Mouse (Mus musculus) lung, embryonic 14.5 days (tissue): ENCODE results near the gene Isca2. TPM values are rescaled to one million over a fixed set of nuclear protein-coding genes. Genes with fewer than 3 reads are reported as not detected.
A peak's percentile ranks its signal among the peaks of the same experiment; 100 is the strongest.

Experiments used
- ATAC-seq: fragments of 200-750 bp; cut with Nextera tagmentation; 2 replicates; pipeline ENCODE4 v1.8.0; 2017; ENCODE audit warnings: mild to moderate bottlenecking, moderate TSS enrichment, moderate library complexity; ENCODE audit not compliant: insufficient read depth
- DNase-seq: peaks from one replicate; pipeline ENCODE4 v3.0.0-alpha.2; 2015
- H3K27ac ChIP-seq: fragments of 300-500 bp; sonication (generic); 2 replicates; pipeline ENCODE4 v1.5.1; 2014; ENCODE audit warnings: low read depth, mild to moderate bottlenecking, moderate library complexity
- H3K27me3 ChIP-seq: fragments of 300-500 bp; sonication (generic); 2 replicates; pipeline ENCODE4 v1.6.1; 2014; ENCODE audit warnings: low read length, control low read depth; ENCODE audit not compliant: insufficient read depth
- H3K36me3 ChIP-seq: fragments of 300-500 bp; sonication (generic); 2 replicates; pipeline ENCODE4 v1.6.1; 2014; ENCODE audit warnings: control low read depth; ENCODE audit not compliant: insufficient read depth
- H3K4me1 ChIP-seq: fragments of 300-500 bp; sonication (generic); 2 replicates; pipeline ENCODE4 v1.6.1; 2014; ENCODE audit warnings: antibody characterized with exemption, control low read depth; ENCODE audit not compliant: insufficient read depth
- H3K4me2 ChIP-seq: fragments of 300-500 bp; sonication (generic); 2 replicates; pipeline ENCODE4 v1.6.1; 2014; ENCODE audit warnings: mild to moderate bottlenecking
- H3K4me3 ChIP-seq: fragments of 300-500 bp; sonication (generic); 2 replicates; pipeline ENCODE4 v1.5.1; 2014; ENCODE audit warnings: low read depth, low read length
- H3K9ac ChIP-seq: fragments of 300-500 bp; sonication (generic); 2 replicates; pipeline ENCODE4 v1.6.1; 2014
- H3K9me3 ChIP-seq: fragments of 300-500 bp; sonication (generic); 2 replicates; pipeline ENCODE4 v1.6.1; 2016; ENCODE audit warnings: low read depth, low read length, control low read depth
- CTCF ChIP-seq: IDR thresholded peaks from 2 replicates; pipeline ENCODE4 v1.5.1; 2016; ENCODE audit warnings: antibody characterized with exemption, low read depth
- whole genome bisulfite sequencing: fragments of 180-500 bp; shearing (Covaris S2); extraction: QIAGEN DNeasy Blood & Tissue Kit; methylation state at CpG from one replicate; pipeline ENCODE4 v1.1.7; 2014; 5-methylcytosine and 5-hydroxymethylcytosine counted together
- polyA plus RNA-seq: library from polyadenylated mRNA; unstranded; fragments of >200 nt; fragmentation: Nextera tagmentation; extraction: Ambion mirVana; gene quantifications from 2 replicates; pipeline ENCODE4 v1.2.1, GENCODE M21; 2014

Gene Isca2
- polyA plus RNA-seq, 1 experiment from 2014 or later, result 131 TPM

DNA sequence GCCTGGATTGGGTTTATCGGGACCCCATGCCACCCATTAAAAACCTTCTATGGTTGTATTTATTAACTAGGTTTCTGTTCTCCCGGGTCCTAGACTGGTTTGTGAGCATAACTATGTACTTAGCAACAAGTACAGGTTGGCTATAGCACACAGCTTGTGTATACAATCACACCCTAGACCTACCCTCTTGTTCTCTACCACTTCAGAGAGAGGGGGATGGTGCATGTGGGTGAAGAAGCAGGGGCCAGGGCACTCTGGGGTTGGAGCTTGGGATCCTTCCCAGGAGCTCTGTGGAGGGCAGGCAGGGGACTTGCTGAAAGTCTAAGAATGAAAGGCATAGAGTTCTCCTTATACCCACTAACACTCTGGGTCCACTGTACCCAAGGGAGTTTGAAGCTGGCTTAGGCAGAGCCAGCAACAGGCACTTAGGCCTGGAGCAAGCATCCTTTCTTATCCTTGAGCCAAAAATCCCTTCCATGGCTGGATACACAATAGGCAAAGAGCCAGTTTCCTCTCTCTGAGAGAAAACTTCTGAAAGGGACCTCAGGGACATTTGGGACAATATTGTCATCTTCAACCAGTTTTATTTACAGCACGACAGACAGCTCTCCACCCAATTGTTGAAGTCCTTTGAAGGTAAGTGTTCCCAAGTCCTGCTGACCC, 41.7 kb downstream of the Isca2 start:
- no peak for TF ChIP-seq CTCF
- H3K27me3 ChIP-seq, result no peaks in the 10 kb centered on the region
- H3K4me2 ChIP-seq, result no peak overlapping the region
- no peaks in the 10 kb centered on the region for H3K9me3 ChIP-seq
- peaks cover 7% of the 10 kb centered on the region; the same call in 1 of the 2 replicates for H3K4me1 ChIP-seq
- DNase-seq, result peak; percentile 34
- ATAC-seq, result peak; percentile 62; the same call in 1 of the 2 replicates
- no peaks in the 10 kb centered on the region for H3K36me3 ChIP-seq
- 57% methylated on average over 3 of the region's 3 CpGs for WGBS
- H3K4me3 ChIP-seq, result no peak overlapping the region
- no peak overlapping the region for H3K9ac ChIP-seq
- H3K27ac ChIP-seq, result peak overlapping the region; percentile 55

DNA sequence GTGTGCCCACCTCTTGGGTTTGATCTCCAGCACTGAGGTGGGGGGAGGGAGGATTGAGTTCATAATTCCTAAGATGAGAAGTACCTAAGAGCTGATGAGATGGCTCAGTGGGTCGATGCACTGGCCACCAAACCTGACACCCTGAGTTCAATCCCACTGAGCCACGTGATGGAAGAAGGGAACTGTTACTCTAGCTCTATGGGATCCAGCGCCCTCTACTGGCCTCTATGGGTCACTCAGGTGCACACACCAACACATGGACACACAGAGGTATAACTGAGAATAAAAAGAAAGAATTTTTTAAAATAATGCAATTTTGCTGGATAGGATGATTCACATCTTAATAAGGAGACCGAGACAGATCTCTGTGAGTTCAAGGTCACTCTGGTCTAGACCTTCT, 45.4 kb downstream of the Isca2 start:
- H3K27me3 ChIP-seq, result no peaks in the 10 kb centered on the region
- 59% methylated on average over 4 of the region's 4 CpGs for WGBS

DNA sequence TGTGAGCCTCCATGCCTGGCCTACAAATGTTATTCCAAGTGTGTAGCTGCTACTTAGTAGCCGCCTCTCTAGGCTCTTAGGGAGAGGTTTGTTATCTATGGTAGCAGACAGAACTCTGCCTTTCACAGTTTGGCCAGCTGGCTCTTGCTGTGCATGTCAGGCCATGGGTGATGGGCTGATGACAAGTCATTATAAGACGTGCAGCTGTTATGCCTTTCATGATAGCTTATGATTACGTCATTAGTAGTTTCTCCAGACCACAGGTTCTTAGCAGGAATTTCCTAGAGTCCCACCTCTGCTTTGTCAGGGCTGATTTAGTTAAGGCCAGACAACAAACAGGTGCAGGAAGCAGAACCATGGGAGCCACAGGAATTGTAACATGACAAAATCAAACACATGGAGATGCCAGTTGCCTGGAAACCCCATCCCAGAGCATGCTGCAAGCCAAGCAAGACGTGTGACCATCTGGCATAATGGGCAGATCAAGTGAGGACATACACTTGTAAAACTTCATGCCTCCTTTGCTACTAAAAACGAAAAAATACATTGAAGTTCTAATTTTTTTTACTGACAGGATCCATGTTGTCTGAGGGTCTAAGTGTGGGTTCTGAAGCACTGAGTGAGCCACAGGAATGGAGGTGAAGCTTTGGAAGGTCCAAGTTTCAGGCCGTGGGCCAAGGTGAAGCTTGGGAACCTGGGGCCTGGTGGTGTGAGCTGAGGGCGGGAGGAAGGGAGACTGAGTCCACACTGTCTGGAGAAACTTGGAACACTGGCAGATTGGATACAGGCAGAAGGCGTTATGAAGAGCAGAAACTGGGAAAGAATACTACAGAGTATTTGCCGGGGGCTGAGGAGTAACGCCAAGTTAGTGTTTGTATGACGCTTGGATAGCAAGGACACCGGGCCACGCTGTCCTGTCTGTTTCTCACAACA, 46.5 kb downstream of the Isca2 start:
- ATAC-seq (no peak), DNase-seq (peak; percentile 40)
- H3K36me3 ChIP-seq, result no peaks in the 10 kb centered on the region
- H3K4me1 ChIP-seq, result peaks cover 9% of the 10 kb centered on the region; the same call in 1 of the 2 replicates
- H3K9me3 ChIP-seq, result no peaks in the 10 kb centered on the region
- WGBS, result 72% methylated on average over 13 of the region's 13 CpGs
- no peaks in the 10 kb centered on the region for H3K27me3 ChIP-seq
- 0 out of 2 replicates have a peak overlapping the region, but pooled peaks have one; percentile 36 for H3K27ac ChIP-seq
- TF ChIP-seq CTCF, result no peak
- H3K9ac ChIP-seq, result no peak overlapping the region
- no peak overlapping the region for H3K4me3 ChIP-seq
- H3K4me2 ChIP-seq, result no peak overlapping the region

More for the DNA sequence above, 45.4 kb downstream of the Isca2 start:
- no peaks in the 10 kb centered on the region for H3K36me3 ChIP-seq
- H3K9me3 ChIP-seq, result no peaks in the 10 kb centered on the region
- 0 out of 2 replicates have a peak overlapping the region, but pooled peaks have one; percentile 36 for H3K27ac ChIP-seq
- DNase-seq, result no peak
- H3K4me1 ChIP-seq, result peaks cover 7% of the 10 kb centered on the region; the same call in 1 of the 2 replicates
- no peak overlapping the region for H3K4me2 ChIP-seq
- peak; percentile 37 for TF ChIP-seq CTCF
- no peak overlapping the region for H3K4me3 ChIP-seq
- H3K9ac ChIP-seq, result no peak overlapping the region
- no peak for ATAC-seq

DNA sequence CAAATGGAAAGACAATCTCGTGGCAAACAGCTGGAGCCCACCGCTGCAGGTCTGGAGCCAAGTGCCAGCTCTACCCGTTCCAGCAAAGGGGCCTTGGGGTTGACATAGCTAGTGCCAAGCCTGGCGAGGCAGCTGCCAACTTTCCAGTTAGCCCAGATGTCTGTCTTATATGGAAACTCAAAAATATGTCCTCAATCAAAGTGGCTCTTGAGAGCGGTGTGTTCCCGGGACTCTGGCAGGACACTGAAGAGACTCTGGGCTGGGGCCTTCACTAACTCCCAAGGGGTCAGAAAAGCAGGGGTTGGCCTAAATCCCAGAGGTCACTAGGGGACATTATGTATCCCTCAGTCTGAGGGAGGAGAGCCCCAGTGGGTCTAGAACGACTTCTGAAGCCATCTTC, 50.5 kb downstream of the Isca2 start:
- Histone ChIP-seq H3K4me3 (no peak overlapping the region), H3K4me2 (no peak overlapping the region), H3K4me1 (0 out of 2 replicates have a peak, but pooled peaks cover 3% of the 10 kb centered on the region), H3K27me3 (no peaks in the 10 kb centered on the region), H3K9ac (no peak overlapping the region), H3K27ac (no peak overlapping the region), H3K36me3 (no peaks in the 10 kb centered on the region), H3K9me3 (no peaks in the 10 kb centered on the region)
- WGBS, result 69% methylated on average over 7 of the region's 7 CpGs
- DNase-seq (no peak), ATAC-seq (no peak)
- TF ChIP-seq CTCF, result no peak

DNA sequence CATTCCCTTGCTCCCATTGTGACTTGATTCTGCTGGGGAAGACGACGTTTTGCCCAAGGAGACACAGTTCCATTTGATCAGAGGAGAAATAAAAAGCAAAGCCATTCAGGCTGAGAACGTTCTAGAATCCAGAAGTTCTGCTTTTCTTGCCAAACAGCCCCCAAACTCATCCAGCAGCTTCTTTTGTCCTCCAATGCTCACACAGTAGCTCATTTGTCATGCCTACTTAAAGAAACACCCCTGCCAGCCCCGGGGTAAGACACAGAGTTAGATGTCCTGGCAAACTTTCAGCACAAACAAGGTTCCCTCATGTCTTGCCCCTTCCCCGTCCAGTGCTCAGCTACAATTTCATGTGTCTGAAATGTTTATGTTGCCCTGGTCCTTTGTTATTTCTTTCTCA, 51.2 kb downstream of the Isca2 start:
- peak overlapping the region; percentile 33; the same call in 1 of the 2 replicates for H3K27ac ChIP-seq
- H3K27me3 ChIP-seq, result no peaks in the 10 kb centered on the region
- no peak for ATAC-seq
- no peak overlapping the region for H3K4me2 ChIP-seq
- TF ChIP-seq CTCF, result no peak
- DNase-seq, result no peak
- 0 out of 2 replicates have a peak, but pooled peaks cover 3% of the 10 kb centered on the region for H3K4me1 ChIP-seq
- no peaks in the 10 kb centered on the region for H3K9me3 ChIP-seq
- WGBS, result 51% methylated on average over 5 of the region's 5 CpGs
- H3K9ac ChIP-seq, result no peak overlapping the region
- H3K36me3 ChIP-seq, result no peaks in the 10 kb centered on the region
- no peak overlapping the region for H3K4me3 ChIP-seq

Other genes starting within 250 kb of the Isca2 start
- 0.05 TPM in 1 of 2 replicates, not detected in the other for gene Vsx2, start 203.5 kb upstream of the Isca2 start, polyA plus RNA-seq
- gene Abcd4, start 155.8 kb upstream of the Isca2 start, polyA plus RNA-seq, result 8.7 and 11.3 TPM in 2 replicates
- gene Vrtn, start 132.2 kb upstream of the Isca2 start, polyA plus RNA-seq, result not detected in 2 replicates
- not detected in 2 replicates for gene Syndig1l, start 74.4 kb upstream of the Isca2 start, polyA plus RNA-seq
- gene Npc2, start 99 bp upstream of the Isca2 start, polyA plus RNA-seq, result 106 and 107 TPM in 2 replicates
- 6.8 and 6.9 TPM in 2 replicates for gene Ltbp2, start 103.3 kb downstream of the Isca2 start, polyA plus RNA-seq
- 147 TPM in 2 replicates for gene Fcf1, start 197.6 kb downstream of the Isca2 start, polyA plus RNA-seq
- 17.1 and 19.3 TPM in 2 replicates for gene Arel1, start 197.6 kb downstream of the Isca2 start, polyA plus RNA-seq
- 38.5 and 39.7 TPM in 2 replicates for gene Ylpm1, start 223.1 kb downstream of the Isca2 start, polyA plus RNA-seq